Mouse (Mus musculus): ENCODE measurements around the gene Tmem181a. TPM values are rescaled to one million over a fixed set of nuclear protein-coding genes. Genes with fewer than 3 reads are reported as not detected.

Tmem181a gene
- polyA plus RNA-seq (2014; fragmentation: Illumina TruSeq; extraction: RNeasy Lipid Tissue Mini Kit (QIAGEN cat#74804)): 15.0 TPM

GRCm38 (mm10) chr17:6256400-6257069, at the start of gene Tmem181a:
Gene Tmem181a (plus strand): TSS chr17:6256860.

GRCm38 (mm10) chr17:6317339-6317985, 60.8 kb downstream of the Tmem181a start, which contains the start of gene Dynlt1a:
Gene Dynlt1a (minus strand): TSS chr17:6317500.

Other genes starting within 250 kb of the Tmem181a start
- 7.3 TPM for gene Serac1, start 177.1 kb upstream of the Tmem181a start, polyA plus RNA-seq (2014; fragmentation: Illumina TruSeq; extraction: RNeasy Lipid Tissue Mini Kit (QIAGEN cat#74804))
- 50.5 TPM for gene Gtf2h5, start 177.1 kb upstream of the Tmem181a start, polyA plus RNA-seq (2014; fragmentation: Illumina TruSeq; extraction: RNeasy Lipid Tissue Mini Kit (QIAGEN cat#74804))
- gene Tulp4, start 150.4 kb upstream of the Tmem181a start, polyA plus RNA-seq (2014; fragmentation: Illumina TruSeq; extraction: RNeasy Lipid Tissue Mini Kit (QIAGEN cat#74804)): 109 TPM
- gene Dynlt1a, start 60.6 kb downstream of the Tmem181a start, polyA plus RNA-seq (2014; fragmentation: Illumina TruSeq; extraction: RNeasy Lipid Tissue Mini Kit (QIAGEN cat#74804)): 3.1 TPM
- gene Dynlt1b, start 173.3 kb downstream of the Tmem181a start, polyA plus RNA-seq (2014; fragmentation: Illumina TruSeq; extraction: RNeasy Lipid Tissue Mini Kit (QIAGEN cat#74804)): 52.9 TPM